Comparison of ENCODE assay signal across 8 mouse cellular contexts in the genomic region with DNA sequence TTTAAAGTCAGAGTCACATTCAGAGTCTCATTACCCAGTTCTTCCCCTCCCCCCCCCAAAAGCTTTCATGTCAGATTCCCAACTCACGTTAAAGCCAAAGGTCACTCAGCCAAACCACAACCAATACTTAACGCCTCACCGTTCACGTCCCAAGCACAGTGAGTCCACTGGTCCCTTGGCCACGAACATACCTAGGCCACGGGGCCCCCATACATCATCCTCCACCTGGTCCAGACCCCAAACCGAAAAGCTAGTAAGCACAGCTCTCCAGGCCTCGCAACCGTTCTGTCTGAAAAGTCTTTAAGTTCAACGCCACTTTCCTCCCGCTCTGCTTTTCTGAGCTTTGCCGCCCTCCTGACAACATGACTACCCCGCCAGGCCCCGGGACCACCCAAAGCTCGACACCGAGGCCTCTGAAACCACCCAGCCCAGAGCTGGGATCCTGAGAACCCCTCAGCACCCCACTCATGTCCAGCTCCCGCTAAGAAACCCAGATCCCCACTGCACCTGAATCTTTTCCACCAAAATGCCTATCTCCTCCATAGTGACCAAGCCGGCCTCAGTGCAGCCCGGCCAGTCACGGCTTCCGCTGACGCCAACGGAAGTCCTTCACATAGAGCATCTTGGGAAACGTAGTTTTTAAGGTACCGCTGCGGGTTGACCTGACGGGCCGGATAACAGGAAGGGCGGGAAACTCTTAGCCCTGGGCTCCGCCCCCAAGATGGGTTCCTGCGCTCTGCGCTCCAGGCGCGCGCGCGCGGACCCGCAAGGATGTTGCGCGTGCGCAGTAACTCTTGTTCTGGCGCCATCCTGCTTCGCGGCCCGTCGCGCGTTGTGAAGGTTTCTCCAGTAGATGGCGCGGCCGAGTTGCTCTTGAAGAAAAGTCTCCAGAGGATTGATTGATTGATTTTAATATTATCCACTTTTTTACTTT. TPM values are rescaled to one million over a fixed set of nuclear protein-coding genes. Genes with fewer than 3 reads are reported as not detected.
DNase-seq lines count a peak whose midpoint lies in the region; ATAC-seq lines count a peak whose summit lies in the region.

A gene (minus strand): TSS at position 626 of the 934 bp plus-strand sequence.

- H3K27me3 ChIP-seq in lung, embryonic 16.5 days (ENCODE audit: control insufficient read depth, insufficient read depth, low read depth, low read length), result no peaks in the 10 kb centered on the region

- H3K36me3 ChIP-seq in lung, embryonic 16.5 days (ENCODE audit: control insufficient read depth, insufficient read depth, low read length), result peaks cover 32% of the 10 kb centered on the region

- peak within 1 kb of the TSS; percentile 84 for H3K4me3 ChIP-seq in lung, embryonic 16.5 days (ENCODE audit: low read length)

- under 1% methylated on average over 52 of the region's 52 CpGs for WGBS in lung, embryonic 16.5 days

- no peaks in the 10 kb centered on the region for H3K9me3 ChIP-seq in lung, embryonic 16.5 days (ENCODE audit: control insufficient read depth, low read length)

- peak; percentile 99 to 100 for ATAC-seq in hematopoietic stem cell, adult 5-6 weeks (replicated peaks in 1 of 2; ENCODE audit: insufficient read depth in 1 of 2, low FRiP score in 2 of 2, low TSS enrichment in 1 of 2, low read depth in 1 of 2, poor library complexity in 2 of 2, severe bottlenecking in 2 of 2)
- ATAC-seq in lung, embryonic 16.5 days (ENCODE audit: low read depth), result peak; percentile 97

- peaks cover 5% of the 10 kb centered on the region for H3K4me1 ChIP-seq in lung, embryonic 16.5 days (replicated peaks; ENCODE audit: control insufficient read depth, insufficient read depth, low read length)

- H3K4me2 ChIP-seq in lung, embryonic 16.5 days (ENCODE audit: low read depth, low read length), result peak within 1 kb of the TSS; percentile 77

- no peak within 1 kb of the TSS for H3K27ac ChIP-seq in lung, embryonic 16.5 days (ENCODE audit: low read length)

- DNase-seq in MEL-GATA-1-ER (ENCODE audit: extremely low read depth, low read depth), result peak; percentile 96
- peak; percentile 98 for DNase-seq in cerebellum, adult 8-10 months
- DNase-seq in forelimb bud, embryonic 11.5 days (ENCODE audit: low read depth, low spot score), result peak; percentile 99
- peak; percentile 98 for DNase-seq in layer of hippocampus, adult 9-10 months (ENCODE audit: low spot score)
- peak; percentile 88 for DNase-seq in ovary, postnatal 10 days (ENCODE audit: low spot score)
- DNase-seq in thymus, postnatal 10 days (ENCODE audit: low spot score in 2 of 2), result peak; percentile 95 to 97

- H3K9ac ChIP-seq in lung, embryonic 16.5 days (ENCODE audit: low read length), result peak within 1 kb of the TSS; percentile 84

RNA-seq across cellular contexts. Expression of the gene that starts here (rescaled TPM):
- 110 and 131 TPM in 2 replicates for total RNA-seq in hematopoietic stem cell, adult 5-6 weeks (2017)
- 249 and 256 TPM in 2 replicates for polyA plus RNA-seq in lung, embryonic 16.5 days (2015; fragmentation: Nextera tagmentation; extraction: Ambion mirVana)
